Mouse (Mus musculus) erythroblast, embryonic 14.5 days (primary cell): ENCODE results near the gene Ano6. TPM values are rescaled to one million over a fixed set of nuclear protein-coding genes. Genes with fewer than 3 reads are reported as not detected.

Experiments used
- H3K27me3 ChIP-seq: 2 replicates; pipeline ENCODE4 v1.6.1; 2012; ENCODE audit warnings: inconsistent platforms; ENCODE audit not compliant: control insufficient read depth
- H3K36me3 ChIP-seq: 2 replicates; pipeline ENCODE4 v1.6.1; 2012; ENCODE audit warnings: mild to moderate bottlenecking, inconsistent platforms; ENCODE audit not compliant: control insufficient read depth
- H3K4me1 ChIP-seq: 2 replicates; pipeline ENCODE4 v1.6.1; 2012; ENCODE audit warnings: inconsistent platforms; ENCODE audit not compliant: control insufficient read depth
- H3K4me3 ChIP-seq: replicated peaks from 2 replicates; pipeline ENCODE3; 2012; ENCODE audit warnings: moderate library complexity, mild to moderate bottlenecking, inconsistent platforms
- H3K9me3 ChIP-seq: 2 replicates; pipeline ENCODE4 v1.6.1; 2012; ENCODE audit warnings: low read length, inconsistent platforms, mixed read lengths; ENCODE audit not compliant: control insufficient read depth
- GATA1 ChIP-seq: IDR thresholded peaks from 2 replicates; pipeline ENCODE4 v1.6.1; 2012; ENCODE audit warnings: low read length, inconsistent platforms, mixed read lengths
- TAL1 ChIP-seq: IDR thresholded peaks from 3 replicates; pipeline ENCODE4 v1.6.1; 2012; ENCODE audit warnings: low read length, inconsistent platforms, mixed read lengths
- polyA plus RNA-seq: library from polyadenylated mRNA; stranded (reverse); fragments of >175 nt; gene quantifications from 2 replicates; pipeline ENCODE4 v1.2.3, GENCODE M21; 2012

Gene Ano6
- polyA plus RNA-seq, 1 experiment = 0.32 TPM

GRCm38 (mm10) chr15:95751832-95752676, 38.6 kb upstream of the Ano6 start:
- H3K4me3 ChIP-seq = no peak overlapping the region
- H3K27me3 ChIP-seq = no peaks in the 10 kb centered on the region
- TF ChIP-seq TAL1 = no peak
- TF ChIP-seq GATA1 = no peak
- no peaks in the 10 kb centered on the region for H3K36me3 ChIP-seq
- H3K4me1 ChIP-seq = no peaks in the 10 kb centered on the region
- peaks cover 2% of the 10 kb centered on the region; the same call in 1 of the 2 replicates for H3K9me3 ChIP-seq

- Histone ChIP-seq H3K27me3 (no peaks in the 10 kb centered on the region), H3K4me3 (no peak overlapping the region), H3K4me1 (no peaks in the 10 kb centered on the region), H3K36me3 (no peaks in the 10 kb centered on the region), H3K9me3 (peaks cover 2% of the 10 kb centered on the region; the same call in 1 of the 2 replicates)
- TF ChIP-seq GATA1 (no peak), TAL1 (no peak)
These were observed 38.0 kb upstream of the Ano6 start for GRCm38 (mm10) chr15:95752677-95753019.

GRCm38 (mm10) chr15:95753031-95753430, 37.6 kb upstream of the Ano6 start:
- Histone ChIP-seq H3K9me3 (peaks cover 2% of the 10 kb centered on the region; the same call in 1 of the 2 replicates), H3K4me1 (no peaks in the 10 kb centered on the region), H3K4me3 (no peak overlapping the region), H3K27me3 (no peaks in the 10 kb centered on the region), H3K36me3 (no peaks in the 10 kb centered on the region)
- TF ChIP-seq GATA1 (no peak), TAL1 (no peak)

GRCm38 (mm10) chr15:95757169-95757568, 33.5 kb upstream of the Ano6 start:
- Histone ChIP-seq H3K9me3 (0 out of 2 replicates have a peak, but pooled peaks cover 2% of the 10 kb centered on the region), H3K4me1 (no peaks in the 10 kb centered on the region), H3K36me3 (no peaks in the 10 kb centered on the region), H3K27me3 (no peaks in the 10 kb centered on the region), H3K4me3 (no peak overlapping the region)
- TF ChIP-seq TAL1 (no peak), GATA1 (no peak)

GRCm38 (mm10) chr15:95758069-95758468, 32.6 kb upstream of the Ano6 start:
- Histone ChIP-seq H3K36me3 (no peaks in the 10 kb centered on the region), H3K4me3 (no peak overlapping the region), H3K4me1 (no peaks in the 10 kb centered on the region), H3K27me3 (no peaks in the 10 kb centered on the region), H3K9me3 (no peaks in the 10 kb centered on the region)
- TF ChIP-seq GATA1 (no peak), TAL1 (no peak)

- H3K9me3 ChIP-seq = no peaks in the 10 kb centered on the region
- TF ChIP-seq GATA1 = no peak
- TF ChIP-seq TAL1 = no peak
- no peaks in the 10 kb centered on the region for H3K27me3 ChIP-seq
- no peak overlapping the region for H3K4me3 ChIP-seq
- H3K36me3 ChIP-seq = no peaks in the 10 kb centered on the region
- no peaks in the 10 kb centered on the region for H3K4me1 ChIP-seq
These were observed 31.8 kb upstream of the Ano6 start for GRCm38 (mm10) chr15:95758696-95759434.

GRCm38 (mm10) chr15:95759857-95760256, 30.8 kb upstream of the Ano6 start:
- Histone ChIP-seq H3K4me3 (no peak overlapping the region), H3K4me1 (no peaks in the 10 kb centered on the region), H3K36me3 (no peaks in the 10 kb centered on the region), H3K9me3 (no peaks in the 10 kb centered on the region), H3K27me3 (no peaks in the 10 kb centered on the region)
- no peak for TF ChIP-seq TAL1
- TF ChIP-seq GATA1 = no peak

GRCm38 (mm10) chr15:95761420-95761819, 29.2 kb upstream of the Ano6 start:
- H3K36me3 ChIP-seq = no peaks in the 10 kb centered on the region
- H3K4me1 ChIP-seq = no peaks in the 10 kb centered on the region
- no peaks in the 10 kb centered on the region for H3K9me3 ChIP-seq
- no peaks in the 10 kb centered on the region for H3K27me3 ChIP-seq
- H3K4me3 ChIP-seq = no peak overlapping the region
- no peak for TF ChIP-seq GATA1
- no peak for TF ChIP-seq TAL1

GRCm38 (mm10) chr15:95762661-95763303, 27.9 kb upstream of the Ano6 start:
- H3K4me3 ChIP-seq = no peak overlapping the region
- H3K9me3 ChIP-seq = no peaks in the 10 kb centered on the region
- no peaks in the 10 kb centered on the region for H3K4me1 ChIP-seq
- H3K36me3 ChIP-seq = no peaks in the 10 kb centered on the region
- no peaks in the 10 kb centered on the region for H3K27me3 ChIP-seq
- TF ChIP-seq TAL1 (no peak), GATA1 (no peak)
